Mouse (Mus musculus) liver, embryonic 11.5 days (tissue): ENCODE results near the gene Aldh16a1. TPM values are rescaled to one million over a fixed set of nuclear protein-coding genes. Genes with fewer than 3 reads are reported as not detected.

Experiments used
- ATAC-seq: fragments of 200-750 bp; cut with Nextera tagmentation; replicated peaks from 2 replicates; pipeline ENCODE4 v1.8.0; 2017; ENCODE audit warnings: moderate number of reproducible peaks, mild to moderate bottlenecking, moderate TSS enrichment, moderate library complexity; ENCODE audit not compliant: low FRiP score
- DNase-seq: peaks from one replicate; pipeline ENCODE4 v3.0.0-alpha.2; 2017; ENCODE audit warnings: low spot score
- H3K27ac ChIP-seq: fragments of 300-500 bp; sonication (generic); 2 replicates; pipeline ENCODE4 v1.5.1; 2014; ENCODE audit warnings: mild to moderate bottlenecking, low read depth, low read length, control low read depth
- H3K27me3 ChIP-seq: fragments of 300-500 bp; sonication (generic); replicated peaks from 2 replicates; pipeline ENCODE4 v1.6.1; 2014; ENCODE audit warnings: low read length, mixed read lengths; ENCODE audit not compliant: control insufficient read depth, insufficient read depth
- H3K36me3 ChIP-seq: fragments of 300-500 bp; sonication (generic); 2 replicates; pipeline ENCODE4 v1.6.1; 2014; ENCODE audit warnings: mild to moderate bottlenecking, low read length, moderate library complexity, mixed read lengths; ENCODE audit not compliant: control insufficient read depth, insufficient read depth
- H3K4me1 ChIP-seq: fragments of 300-500 bp; sonication (generic); replicated peaks from 2 replicates; pipeline ENCODE4 v1.6.1; 2014; ENCODE audit warnings: low read length, mixed read lengths; ENCODE audit not compliant: control insufficient read depth, insufficient read depth
- H3K4me2 ChIP-seq: fragments of 300-500 bp; sonication (generic); 2 replicates; pipeline ENCODE4 v1.6.1; 2014; ENCODE audit warnings: mild to moderate bottlenecking, control low read depth, moderate library complexity
- H3K4me3 ChIP-seq: fragments of 300-500 bp; sonication (generic); 2 replicates; pipeline ENCODE4 v1.5.1; 2014; ENCODE audit warnings: low read depth, low read length, control low read depth
- H3K9ac ChIP-seq: fragments of 300-500 bp; sonication (generic); 2 replicates; pipeline ENCODE4 v1.6.1; 2014; ENCODE audit warnings: low read depth, low read length, control low read depth
- H3K9me3 ChIP-seq: fragments of 300-500 bp; sonication (generic); 2 replicates; pipeline ENCODE4 v1.6.1; 2016; ENCODE audit warnings: low read length, inconsistent platforms, mixed read lengths; ENCODE audit not compliant: control insufficient read depth
- WGBS: fragments of 180-500 bp; shearing (Covaris S2); extraction: QIAGEN DNeasy Blood & Tissue Kit; methylation state at CpG from one replicate; pipeline ENCODE4 v1.1.7; 2014; 5-methylcytosine and 5-hydroxymethylcytosine counted together
- polyA plus RNA-seq: library from polyadenylated mRNA; unstranded; fragments of >200 nt; fragmentation: Nextera tagmentation; extraction: Ambion mirVana; gene quantifications from 2 replicates; pipeline ENCODE4 v1.2.1, GENCODE M21; 2014

The Aldh16a1 gene
- polyA plus RNA-seq, 1 experiment from 2014 or later = 60.6 TPM

- peak overlapping the region; percentile 31 for H3K4me3 ChIP-seq
- H3K36me3 ChIP-seq = no peaks in the 10 kb centered on the region
- no peak overlapping the region for H3K27ac ChIP-seq
- peaks cover 98% of the 10 kb centered on the region for H3K27me3 ChIP-seq
- peak overlapping the region; percentile 62 for H3K4me2 ChIP-seq
- DNase-seq (peak; percentile 87), ATAC-seq (peak; percentile 96)
- peaks cover 9% of the 10 kb centered on the region for H3K4me1 ChIP-seq
- WGBS = under 1% methylated on average over 34 of the region's 34 CpGs
- 0 out of 2 replicates have a peak overlapping the region, but pooled peaks have one; percentile 3 for H3K9ac ChIP-seq
- no peaks in the 10 kb centered on the region for H3K9me3 ChIP-seq
These were observed 27.8 kb upstream of the Aldh16a1 start for GRCm38 (mm10) chr7:45182199-45182601.

GRCm38 (mm10) chr7:45181540-45181939 lies 27.2 kb upstream of the Aldh16a1 start:
- Histone ChIP-seq H3K9ac (no peak overlapping the region), H3K4me2 (peak overlapping the region; percentile 62), H3K27ac (no peak overlapping the region), H3K4me3 (peak overlapping the region; percentile 31), H3K9me3 (no peaks in the 10 kb centered on the region), H3K36me3 (no peaks in the 10 kb centered on the region), H3K27me3 (peaks cover 98% of the 10 kb centered on the region), H3K4me1 (peaks cover 9% of the 10 kb centered on the region)
- ATAC-seq (no peak), DNase-seq (no peak)
- WGBS = 4% methylated on average over 35 of the region's 35 CpGs

- DNase-seq (no peak), ATAC-seq (no peak)
- Histone ChIP-seq H3K9ac (no peak within 1 kb of the TSS), H3K27me3 (peaks cover 98% of the 10 kb centered on the region), H3K4me2 (peak within 1 kb of the TSS; percentile 62), H3K27ac (no peak within 1 kb of the TSS), H3K4me1 (peaks cover 9% of the 10 kb centered on the region), H3K4me3 (peak within 1 kb of the TSS; percentile 31), H3K9me3 (no peaks in the 10 kb centered on the region), H3K36me3 (no peaks in the 10 kb centered on the region)
- 25% methylated on average over 20 of the region's 20 CpGs for WGBS
These were observed 26.6 kb upstream of the Aldh16a1 start, which contains the start of gene Pth2 for GRCm38 (mm10) chr7:45180896-45181477. Gene Pth2, plus strand, starts transcription at chr7:45180995.

GRCm38 (mm10) chr7:45179469-45179868 lies 25.1 kb upstream of the Aldh16a1 start, which contains the start of gene Gfy:
Gene Gfy, minus strand, starts transcription at chr7:45179569.
- H3K9me3 ChIP-seq = no peaks in the 10 kb centered on the region
- ATAC-seq = no peak
- no peak for DNase-seq
- H3K27me3 ChIP-seq = peaks cover 98% of the 10 kb centered on the region
- H3K4me3 ChIP-seq = no peak within 1 kb of the TSS
- WGBS = 29% methylated on average over 7 of the region's 7 CpGs
- no peak within 1 kb of the TSS for H3K4me2 ChIP-seq
- no peaks in the 10 kb centered on the region for H3K36me3 ChIP-seq
- no peak within 1 kb of the TSS for H3K9ac ChIP-seq
- H3K4me1 ChIP-seq = peaks cover 12% of the 10 kb centered on the region
- no peak within 1 kb of the TSS for H3K27ac ChIP-seq

GRCm38 (mm10) chr7:45178550-45178949 lies 24.2 kb upstream of the Aldh16a1 start:
- Histone ChIP-seq H3K36me3 (no peaks in the 10 kb centered on the region), H3K9me3 (no peaks in the 10 kb centered on the region), H3K9ac (no peak overlapping the region), H3K4me3 (no peak overlapping the region), H3K27ac (no peak overlapping the region), H3K27me3 (peaks cover 93% of the 10 kb centered on the region), H3K4me2 (no peak overlapping the region), H3K4me1 (peaks cover 12% of the 10 kb centered on the region)
- 22% methylated on average over 7 of the region's 7 CpGs for WGBS
- ATAC-seq (no peak), DNase-seq (no peak)

- ATAC-seq = no peak
- 0 out of 2 replicates have a peak, but pooled peaks cover 3% of the 10 kb centered on the region for H3K4me1 ChIP-seq
- peaks cover 83% of the 10 kb centered on the region for H3K27me3 ChIP-seq
- 0 out of 2 replicates have a peak, but pooled peaks cover under 1% of the 10 kb centered on the region for H3K9me3 ChIP-seq
- no peaks in the 10 kb centered on the region for H3K36me3 ChIP-seq
- H3K4me3 ChIP-seq = 0 out of 2 replicates have a peak overlapping the region, but pooled peaks have one; percentile 12
- DNase-seq = no peak
- no peak overlapping the region for H3K27ac ChIP-seq
- H3K9ac ChIP-seq = no peak overlapping the region
- H3K4me2 ChIP-seq = no peak overlapping the region
- 6% methylated on average over 31 of the region's 31 CpGs for WGBS
These were observed 22.0 kb upstream of the Aldh16a1 start for GRCm38 (mm10) chr7:45176356-45176755.

- Histone ChIP-seq H3K4me3 (no peak overlapping the region), H3K9ac (no peak overlapping the region), H3K4me2 (no peak overlapping the region), H3K27me3 (peaks cover 80% of the 10 kb centered on the region), H3K27ac (no peak overlapping the region), H3K36me3 (no peaks in the 10 kb centered on the region), H3K4me1 (0 out of 2 replicates have a peak, but pooled peaks cover 3% of the 10 kb centered on the region), H3K9me3 (0 out of 2 replicates have a peak, but pooled peaks cover 3% of the 10 kb centered on the region)
- WGBS = 4% methylated on average over 23 of the region's 23 CpGs
- no peak for DNase-seq
- no peak for ATAC-seq
These were observed 21.5 kb upstream of the Aldh16a1 start for GRCm38 (mm10) chr7:45175929-45176328.

- Histone ChIP-seq H3K9me3 (0 out of 2 replicates have a peak, but pooled peaks cover 3% of the 10 kb centered on the region), H3K9ac (no peak overlapping the region), H3K27me3 (peaks cover 76% of the 10 kb centered on the region), H3K27ac (no peak overlapping the region), H3K4me3 (no peak overlapping the region), H3K4me1 (0 out of 2 replicates have a peak, but pooled peaks cover 3% of the 10 kb centered on the region), H3K4me2 (no peak overlapping the region), H3K36me3 (no peaks in the 10 kb centered on the region)
- DNase-seq = no peak
- 5% methylated on average over 13 of the region's 13 CpGs for WGBS
- no peak for ATAC-seq
These were observed 21.0 kb upstream of the Aldh16a1 start for GRCm38 (mm10) chr7:45175398-45175797.
